Mouse (Mus musculus) thymus, adult 2 months (tissue): ENCODE measurements around the gene Egr4.

Source experiments
- CTCF ChIP-seq: fragments of 200-500 bp; IDR thresholded peaks from 2 replicates; pipeline ENCODE4 v1.5.1; 2012; ENCODE audit warnings: mild to moderate bottlenecking, control low read depth, low read length, moderate library complexity, borderline replicate concordance; ENCODE audit not compliant: control insufficient read depth, poor library complexity, insufficient read depth; ENCODE audit errors: extremely low read depth
- POLR2A ChIP-seq: fragments of 200-500 bp; IDR thresholded peaks from 2 replicates; pipeline ENCODE4 v1.6.1; 2012; ENCODE audit warnings: mild to moderate bottlenecking, low read length, control low read depth, moderate library complexity; ENCODE audit not compliant: control insufficient read depth, poor library complexity, insufficient read depth; ENCODE audit errors: extremely low read depth

DNA sequence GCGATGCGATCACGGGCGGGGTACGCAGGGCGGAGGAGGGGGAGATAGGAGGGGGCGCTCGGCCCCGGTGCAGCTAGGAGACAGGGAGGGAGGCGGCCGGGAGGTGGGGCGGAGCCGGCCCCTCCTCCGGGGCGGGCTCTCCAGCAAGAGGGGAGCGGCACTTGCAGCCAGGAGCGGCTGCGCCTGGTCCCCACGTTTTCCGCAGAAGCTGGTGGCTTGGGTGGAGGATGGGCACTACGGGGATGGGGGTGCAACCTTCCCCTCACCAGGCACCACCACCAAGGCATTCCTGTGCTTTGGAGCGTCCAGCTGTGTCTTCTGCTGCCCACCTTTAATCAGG, 10.5 kb downstream of the Egr4 start, which contains the start of gene Fbxo41:
- TF ChIP-seq CTCF (no peak), POLR2A (no peak)
